Mouse (Mus musculus) liver, embryonic 15.5 days (tissue): Measurements from ENCODE around the gene Sumo1. TPM values are rescaled to one million over a fixed set of nuclear protein-coding genes. Genes with fewer than 3 reads are reported as not detected.

ENCODE experiments used
- ATAC-seq: fragments of 200-750 bp; cut with Nextera tagmentation; 2 replicates; pipeline ENCODE4 v1.8.0; 2017; ENCODE audit warnings: moderate number of reproducible peaks, mild to moderate bottlenecking, moderate library complexity; ENCODE audit not compliant: insufficient read depth
- H3K27ac ChIP-seq: fragments of 300-500 bp; sonication (generic); replicated peaks from 2 replicates; pipeline ENCODE4 v1.5.1; 2015; ENCODE audit warnings: mild to moderate bottlenecking, inconsistent platforms
- H3K27me3 ChIP-seq: fragments of 300-500 bp; sonication (generic); 2 replicates; pipeline ENCODE4 v1.6.1; 2015; ENCODE audit warnings: mild to moderate bottlenecking, inconsistent platforms
- H3K36me3 ChIP-seq: fragments of 300-500 bp; sonication (generic); replicated peaks from 2 replicates; pipeline ENCODE4 v1.6.1; 2015; ENCODE audit warnings: moderate library complexity, mild to moderate bottlenecking, inconsistent platforms
- H3K4me1 ChIP-seq: fragments of 300-500 bp; sonication (generic); replicated peaks from 2 replicates; pipeline ENCODE4 v1.6.1; 2015; ENCODE audit warnings: inconsistent platforms
- H3K4me2 ChIP-seq: fragments of 300-500 bp; sonication (generic); 2 replicates; pipeline ENCODE4 v1.6.1; 2015; ENCODE audit warnings: moderate library complexity, mild to moderate bottlenecking, inconsistent platforms
- H3K4me3 ChIP-seq: fragments of 300-500 bp; sonication (generic); replicated peaks from 2 replicates; pipeline ENCODE4 v1.5.1; 2015; ENCODE audit warnings: mild to moderate bottlenecking, inconsistent platforms
- H3K9ac ChIP-seq: fragments of 300-500 bp; sonication (generic); 2 replicates; pipeline ENCODE4 v1.6.1; 2015; ENCODE audit warnings: moderate library complexity, mild to moderate bottlenecking, inconsistent platforms
- H3K9me3 ChIP-seq: fragments of 300-500 bp; sonication (generic); replicated peaks from 2 replicates; pipeline ENCODE4 v1.6.1; 2016; ENCODE audit warnings: inconsistent platforms
- WGBS: fragments of 180-500 bp; shearing (Covaris S2); methylation state at CpG from one replicate; pipeline ENCODE4 v1.1.7; 2015; ENCODE audit warnings: mixed read lengths; ENCODE audit not compliant: insufficient replicate concordance; 5-methylcytosine and 5-hydroxymethylcytosine counted together
- polyA plus RNA-seq: library from polyadenylated mRNA; unstranded; fragments of >200 nt; fragmentation: Nextera tagmentation; extraction: Ambion mirVana; gene quantifications from 2 replicates; pipeline ENCODE4 v1.2.1, GENCODE M21; 2015

Sumo1 gene
- polyA plus RNA-seq, 1 experiment from 2014 or later = 126 TPM

DNA sequence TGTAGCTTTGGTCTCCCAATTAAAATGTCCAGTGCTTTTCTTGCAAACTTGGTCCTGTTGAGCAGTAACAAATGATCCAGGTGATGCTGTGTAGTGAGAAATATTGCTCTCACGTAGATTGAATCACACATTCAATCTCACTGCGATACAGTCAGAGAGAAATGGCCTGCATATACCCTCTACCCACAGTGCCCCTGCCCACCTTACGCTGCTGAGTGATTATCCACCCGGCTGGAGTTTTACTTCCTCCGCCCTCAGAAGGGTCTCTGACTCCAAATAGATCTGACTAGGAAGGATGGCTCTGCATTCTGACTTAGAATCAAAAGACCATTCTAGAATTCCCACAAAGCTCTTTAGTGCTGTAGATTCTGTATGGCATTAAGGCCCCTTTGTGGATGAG lies 122.1 kb downstream of the Sumo1 start:
- Histone ChIP-seq H3K27ac (no peak overlapping the region), H3K4me1 (no peaks in the 10 kb centered on the region), H3K4me2 (no peak overlapping the region), H3K36me3 (no peaks in the 10 kb centered on the region), H3K9ac (no peak overlapping the region), H3K9me3 (no peaks in the 10 kb centered on the region), H3K27me3 (0 out of 2 replicates have a peak, but pooled peaks cover 3% of the 10 kb centered on the region), H3K4me3 (no peak overlapping the region)
- 76% methylated on average over 5 of the region's 5 CpGs for WGBS
- no peak for ATAC-seq

DNA sequence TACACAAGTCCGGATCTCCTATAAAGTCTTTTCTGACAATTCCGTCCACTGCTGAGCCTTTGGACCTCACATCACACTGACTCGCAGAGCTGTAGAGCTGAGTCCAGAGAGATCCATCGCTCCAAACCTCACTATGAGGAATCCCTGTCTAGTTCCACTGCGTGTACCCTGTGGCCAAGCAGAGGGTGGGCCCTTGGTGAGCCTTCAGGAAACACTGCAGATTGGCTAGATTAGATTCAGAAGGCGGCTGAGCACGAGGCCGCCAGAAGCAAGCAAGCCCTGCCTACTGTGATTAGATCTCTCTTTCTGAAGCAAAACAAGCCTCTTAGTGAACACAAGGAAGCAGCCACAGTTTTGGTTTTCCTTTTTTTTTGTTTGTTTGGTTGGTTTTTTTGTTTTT lies 126.7 kb downstream of the Sumo1 start:
- H3K36me3 ChIP-seq = no peaks in the 10 kb centered on the region
- no peak for ATAC-seq
- no peaks in the 10 kb centered on the region for H3K27me3 ChIP-seq
- H3K4me1 ChIP-seq = no peaks in the 10 kb centered on the region
- H3K9me3 ChIP-seq = no peaks in the 10 kb centered on the region
- H3K4me3 ChIP-seq = no peak overlapping the region
- H3K27ac ChIP-seq = no peak overlapping the region
- H3K9ac ChIP-seq = no peak overlapping the region
- WGBS = 31% methylated on average over 8 of the region's 8 CpGs
- no peak overlapping the region for H3K4me2 ChIP-seq

DNA sequence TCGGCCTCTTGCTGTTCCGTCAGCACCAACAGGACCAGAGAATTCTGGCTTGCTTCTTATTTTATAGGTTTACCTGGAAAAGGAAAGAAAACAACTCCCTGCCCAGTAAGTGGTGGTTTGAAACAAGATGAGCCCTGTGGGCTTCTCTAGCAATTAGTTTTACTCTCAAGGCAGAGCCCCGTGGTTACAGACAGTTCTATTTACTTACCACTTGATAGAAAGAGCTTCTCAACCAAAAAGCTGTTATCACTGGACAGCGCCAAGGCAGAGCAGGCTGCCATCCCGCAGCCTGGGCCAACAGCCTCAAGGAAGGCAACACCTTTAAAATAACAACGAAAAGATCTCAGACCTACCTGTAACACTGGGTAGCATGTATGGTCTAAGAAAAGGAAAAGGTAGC lies 128.4 kb downstream of the Sumo1 start:
- ATAC-seq = no peak
- Histone ChIP-seq H3K9me3 (no peaks in the 10 kb centered on the region), H3K4me1 (no peaks in the 10 kb centered on the region), H3K4me2 (no peak overlapping the region), H3K27me3 (no peaks in the 10 kb centered on the region), H3K36me3 (no peaks in the 10 kb centered on the region), H3K4me3 (no peak overlapping the region), H3K9ac (no peak overlapping the region), H3K27ac (no peak overlapping the region)
- WGBS = 51% methylated on average over 6 of the region's 6 CpGs

DNA sequence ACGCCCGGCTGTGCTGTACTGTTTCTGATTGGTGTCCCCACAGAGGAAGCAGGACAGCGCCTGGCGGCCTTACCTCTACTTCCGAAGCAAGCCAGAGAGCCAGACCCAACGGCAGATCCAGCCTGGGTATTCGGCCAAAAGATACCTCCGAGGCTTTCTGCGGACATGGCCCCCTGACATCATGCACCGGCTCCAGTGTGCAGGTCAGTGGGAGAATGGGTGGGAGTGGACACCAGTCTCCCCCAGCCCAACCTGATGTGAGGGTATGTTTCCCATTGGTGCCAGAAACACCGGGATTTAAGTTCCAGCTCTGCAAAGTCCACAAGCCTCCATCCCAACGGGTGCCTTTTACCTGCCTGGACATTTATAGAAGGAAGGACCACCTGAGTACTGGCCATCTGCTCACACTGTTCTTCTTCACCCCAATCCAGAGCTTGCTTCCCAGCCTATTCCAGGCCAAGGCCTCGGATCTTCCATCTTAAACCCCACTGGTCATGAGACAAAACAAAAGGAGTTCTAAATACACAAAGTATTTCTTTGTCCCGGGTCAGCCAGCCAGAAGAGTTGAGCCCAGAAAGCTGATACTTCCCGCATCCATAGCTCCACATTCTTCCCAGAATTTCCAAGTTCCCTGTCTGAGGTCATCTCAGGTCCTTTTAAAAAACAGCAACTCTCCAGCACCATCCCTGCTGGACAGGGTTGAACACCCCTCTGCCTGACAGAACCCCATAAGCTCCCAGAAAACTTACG lies 129.2 kb downstream of the Sumo1 start:
- Histone ChIP-seq H3K9ac (no peak overlapping the region), H3K4me2 (no peak overlapping the region), H3K9me3 (no peaks in the 10 kb centered on the region), H3K4me1 (no peaks in the 10 kb centered on the region), H3K27ac (no peak overlapping the region), H3K27me3 (no peaks in the 10 kb centered on the region), H3K4me3 (no peak overlapping the region), H3K36me3 (no peaks in the 10 kb centered on the region)
- ATAC-seq = no peak
- WGBS = 70% methylated on average over 16 of the region's 16 CpGs

DNA sequence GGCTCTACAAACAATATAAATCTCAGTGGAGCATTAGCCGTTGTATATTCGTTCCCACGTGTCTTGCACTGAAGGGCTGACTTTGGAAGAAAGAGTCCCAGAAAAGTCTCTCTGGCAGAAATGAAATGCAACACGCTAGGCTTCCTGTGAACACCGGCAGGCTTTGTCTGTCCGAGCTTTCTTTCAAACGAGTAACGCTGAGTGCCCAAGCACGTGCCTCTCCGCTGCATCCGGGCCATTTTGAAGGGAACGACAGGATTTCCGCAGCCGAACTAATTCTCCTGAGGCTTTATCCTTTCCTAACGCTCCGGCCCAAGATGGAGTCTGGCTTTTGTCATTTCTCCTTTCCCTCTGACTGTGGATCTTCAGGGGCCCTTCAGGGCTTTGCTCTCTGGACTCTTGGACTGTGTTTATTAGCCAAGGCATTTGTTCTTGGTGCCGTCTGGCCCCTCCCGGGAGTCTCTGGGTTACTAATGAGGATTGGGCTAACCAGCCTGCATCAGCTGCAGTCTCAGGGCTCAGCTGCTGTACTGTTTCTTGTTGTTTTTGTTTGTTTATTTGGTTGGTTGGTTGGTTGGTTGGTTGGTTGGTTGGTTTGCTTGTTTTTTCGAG lies 130.0 kb downstream of the Sumo1 start:
- Histone ChIP-seq H3K4me2 (no peak overlapping the region), H3K36me3 (no peaks in the 10 kb centered on the region), H3K9me3 (no peaks in the 10 kb centered on the region), H3K27me3 (no peaks in the 10 kb centered on the region), H3K9ac (no peak overlapping the region), H3K27ac (no peak overlapping the region), H3K4me1 (no peaks in the 10 kb centered on the region), H3K4me3 (no peak overlapping the region)
- WGBS = 72% methylated on average over 19 of the region's 19 CpGs
- ATAC-seq = no peak

DNA sequence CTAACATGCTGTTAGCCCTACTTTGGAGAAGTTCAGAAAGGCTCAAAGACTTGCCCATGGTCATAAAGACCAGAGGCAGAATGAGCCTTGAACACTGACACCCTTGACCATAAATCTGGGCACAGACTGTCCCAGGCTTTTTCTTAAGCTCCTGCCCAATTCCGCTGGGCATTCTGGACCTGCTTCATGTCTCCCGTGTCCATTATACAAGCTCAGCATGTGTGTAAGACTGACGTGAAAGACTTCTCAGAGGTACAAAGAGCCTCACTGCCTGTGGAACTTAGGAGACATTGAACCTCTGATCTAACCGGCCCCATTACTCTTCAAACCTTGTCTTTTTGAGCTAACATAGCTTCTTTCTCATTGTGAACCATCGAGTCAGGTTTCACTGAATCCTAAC lies 132.3 kb downstream of the Sumo1 start:
- no peak overlapping the region for H3K27ac ChIP-seq
- 67% methylated on average over 5 of the region's 5 CpGs for WGBS
- no peak overlapping the region for H3K4me3 ChIP-seq
- H3K9ac ChIP-seq = no peak overlapping the region
- no peaks in the 10 kb centered on the region for H3K4me1 ChIP-seq
- H3K27me3 ChIP-seq = no peaks in the 10 kb centered on the region
- H3K9me3 ChIP-seq = no peaks in the 10 kb centered on the region
- no peaks in the 10 kb centered on the region for H3K36me3 ChIP-seq
- no peak overlapping the region for H3K4me2 ChIP-seq
- ATAC-seq = no peak

Other genes starting within 250 kb of the Sumo1 start
- gene Fzd7, start 188.4 kb downstream of the Sumo1 start, polyA plus RNA-seq = 1.1 and 1.3 TPM in 2 replicates
- gene Gm973, start 154.6 kb downstream of the Sumo1 start, polyA plus RNA-seq = 0.12 TPM in 1 of 2 replicates, not detected in the other
- 106 and 112 TPM in 2 replicates for gene Nop58, start 14.1 kb upstream of the Sumo1 start, polyA plus RNA-seq
- 0.88 and 0.90 TPM in 2 replicates for gene Bmpr2, start 92.6 kb upstream of the Sumo1 start, polyA plus RNA-seq
- gene Fam117b, start 242.2 kb upstream of the Sumo1 start, polyA plus RNA-seq = 1.9 and 2.0 TPM in 2 replicates